Mouse (Mus musculus): Measurements from ENCODE around the gene Chmp1a. TPM values are rescaled to one million over a fixed set of nuclear protein-coding genes. Genes with fewer than 3 reads are reported as not detected.
"Not testable (repeated sequence)": the region's sequence is repeated elsewhere in the genome, so short reads cannot be mapped to it uniquely, and the experiment has no call there.

Gene Chmp1a
- 19.6 and 37.3 TPM in 2 replicates for total RNA-seq (2014; fragmentation: Nextera tagmentation)
- 57.9 and 78.2 TPM in 2 replicates for total RNA-seq (2017)
- 32.7 and 35.9 TPM in 2 replicates for polyA plus RNA-seq (2012)

DNA sequence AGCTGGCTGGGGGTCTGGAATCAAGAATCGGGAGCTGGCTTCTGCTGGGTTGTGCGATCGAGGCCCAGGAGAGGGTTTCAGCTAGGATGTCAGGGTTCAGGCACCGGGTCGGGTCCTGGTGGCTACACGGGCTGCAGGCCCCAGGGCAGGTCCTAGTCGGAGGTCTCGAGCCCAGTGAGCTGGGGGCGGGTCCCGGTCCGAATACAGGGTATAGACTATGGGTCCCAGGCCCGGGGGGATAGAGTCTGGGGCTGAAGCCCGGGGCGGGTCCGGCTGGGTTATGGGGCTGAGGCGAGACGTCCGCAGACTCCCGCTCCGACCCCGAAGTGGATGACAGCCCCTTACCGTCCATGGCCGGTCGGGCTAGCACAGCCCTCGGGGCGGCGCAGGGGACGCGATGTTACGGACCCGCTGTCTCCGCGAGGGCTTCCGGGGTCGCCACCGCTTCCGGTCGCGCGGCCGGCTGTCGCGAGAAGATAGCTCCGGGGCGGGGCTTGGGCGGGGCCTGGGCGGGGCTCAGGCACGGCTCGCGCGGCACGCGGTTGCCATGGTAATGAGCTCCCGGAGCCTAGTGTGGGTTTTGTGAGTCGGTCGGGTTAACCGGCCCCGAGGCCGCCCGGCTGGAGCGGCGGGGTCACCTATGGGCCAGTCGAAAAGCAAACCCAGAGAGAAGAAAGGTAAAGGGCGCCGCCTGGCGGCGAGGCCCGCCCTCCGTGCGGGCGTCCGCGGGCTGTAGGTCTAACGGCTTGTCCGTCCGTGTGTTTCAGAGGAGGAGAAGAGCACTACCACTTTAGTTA lies at the start of gene Chmp1a, which contains the start of gene Spata33:
Chmp1a (minus strand) TSS at position 443 of the 797 bp plus-strand sequence.
Spata33 (plus strand) TSS at position 512 of the 797 bp plus-strand sequence.
- ATAC-seq (ENCODE audit: extremely low read depth, insufficient number of reproducible peaks, low FRiP score, poor library complexity, severe bottlenecking): peak; percentile 79
- TF ChIP-seq POLR2AphosphoS5 (IDR thresholded peaks at IDR 0.05; ENCODE audit: insufficient replicate concordance, low read depth, low read length) (no peak), GATA2 (IDR thresholded peaks at IDR 0.05; ENCODE audit: borderline replicate concordance, low read depth, low read length) (no peak), CTCF (IDR thresholded peaks at IDR 0.05; ENCODE audit: low read depth, low read length) (peak; percentile 38; the same call in 1 of the 2 replicates), GATA1 (IDR thresholded peaks at IDR 0.05; ENCODE audit: borderline replicate concordance, low read length) (no peak), TAL1 (conservative IDR thresholded peaks at IDR 0.05; ENCODE audit: low read depth, low read length) (no peak)
- peak; percentile 96 for DNase-seq (ENCODE audit: low spot score)
- Histone ChIP-seq H3K27me3 (ENCODE audit: insufficient read depth, low read length) (peaks cover 9% of the 10 kb centered on the region), H3K36me3 (replicated peaks) (peaks cover 40% of the 10 kb centered on the region), H3K9me3 (replicated peaks) (no peaks in the 10 kb centered on the region), H3K4me3 (ENCODE audit: low read depth, low read length) (peak within 1 kb of the TSS; percentile 86), H3K4me1 (ENCODE audit: insufficient read depth, low read depth, low read length) (peaks cover 46% of the 10 kb centered on the region)

DNA sequence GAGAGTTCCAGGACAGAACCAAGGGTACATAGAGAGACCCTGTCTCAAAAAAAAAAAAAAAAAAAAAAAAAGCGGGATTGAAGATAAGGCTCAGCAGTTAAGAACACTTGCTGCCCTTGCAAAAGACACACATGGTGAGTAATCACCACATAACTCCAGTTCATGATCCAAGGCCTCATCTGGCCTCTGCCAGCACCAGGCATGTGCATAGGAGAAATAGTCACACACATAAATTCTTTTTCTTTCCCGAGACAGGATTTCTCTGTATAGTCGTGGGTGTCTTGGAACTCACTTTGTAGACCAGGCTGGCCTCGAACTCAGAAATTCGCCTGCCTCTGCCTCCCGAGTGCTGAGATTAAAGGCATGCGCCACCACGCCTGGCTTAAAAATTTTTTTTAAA lies 45.0 kb upstream of the Chmp1a start:
- peaks cover 36% of the 10 kb centered on the region for H3K4me1 ChIP-seq (ENCODE audit: insufficient read depth, low read depth, low read length)
- DNase-seq (ENCODE audit: low spot score); H3K9me3 ChIP-seq (replicated peaks); ATAC-seq (ENCODE audit: extremely low read depth, insufficient number of reproducible peaks, low FRiP score, poor library complexity, severe bottlenecking); H3K4me3 ChIP-seq (ENCODE audit: low read depth, low read length); H3K27me3 ChIP-seq (ENCODE audit: insufficient read depth, low read length): not testable (repeated sequence)
- H3K36me3 ChIP-seq (replicated peaks): peaks cover 66% of the 10 kb centered on the region

DNA sequence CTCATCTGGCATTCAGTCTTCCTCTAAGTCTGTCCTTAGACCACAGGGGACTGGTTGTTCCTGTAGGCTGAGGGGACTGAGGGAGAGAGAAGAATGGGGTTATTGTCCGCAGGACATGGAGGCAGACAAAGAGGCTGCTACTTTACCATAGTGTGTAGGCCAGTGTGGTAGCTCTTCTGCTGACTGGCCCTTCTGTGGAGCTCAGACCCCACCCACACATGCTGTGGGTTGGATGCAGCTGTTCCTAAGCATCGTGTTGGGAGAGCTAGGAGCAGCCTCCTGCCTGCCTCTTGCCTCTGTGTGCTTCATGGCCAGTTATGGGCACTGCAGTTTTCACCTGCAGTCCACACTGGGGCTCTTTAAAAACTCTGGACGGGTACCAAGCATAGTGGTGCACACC lies 44.6 kb upstream of the Chmp1a start:
- Histone ChIP-seq H3K36me3 (replicated peaks) (peaks cover 69% of the 10 kb centered on the region), H3K9me3 (replicated peaks) (no peaks in the 10 kb centered on the region), H3K27me3 (ENCODE audit: insufficient read depth, low read length) (no peaks in the 10 kb centered on the region), H3K4me3 (ENCODE audit: low read depth, low read length) (no peak overlapping the region), H3K4me1 (ENCODE audit: insufficient read depth, low read depth, low read length) (peaks cover 38% of the 10 kb centered on the region)
- ATAC-seq (ENCODE audit: extremely low read depth, insufficient number of reproducible peaks, low FRiP score, poor library complexity, severe bottlenecking) (no peak), DNase-seq (ENCODE audit: low spot score) (no peak)
- TF ChIP-seq CTCF (IDR thresholded peaks at IDR 0.05; ENCODE audit: low read depth, low read length): no peak
- no peak for TF ChIP-seq POLR2AphosphoS5 (IDR thresholded peaks at IDR 0.05; ENCODE audit: insufficient replicate concordance, low read depth, low read length)
- TF ChIP-seq TAL1 (conservative IDR thresholded peaks at IDR 0.05; ENCODE audit: low read depth, low read length): no peak
- TF ChIP-seq GATA1 (IDR thresholded peaks at IDR 0.05; ENCODE audit: borderline replicate concordance, low read length): no peak

DNA sequence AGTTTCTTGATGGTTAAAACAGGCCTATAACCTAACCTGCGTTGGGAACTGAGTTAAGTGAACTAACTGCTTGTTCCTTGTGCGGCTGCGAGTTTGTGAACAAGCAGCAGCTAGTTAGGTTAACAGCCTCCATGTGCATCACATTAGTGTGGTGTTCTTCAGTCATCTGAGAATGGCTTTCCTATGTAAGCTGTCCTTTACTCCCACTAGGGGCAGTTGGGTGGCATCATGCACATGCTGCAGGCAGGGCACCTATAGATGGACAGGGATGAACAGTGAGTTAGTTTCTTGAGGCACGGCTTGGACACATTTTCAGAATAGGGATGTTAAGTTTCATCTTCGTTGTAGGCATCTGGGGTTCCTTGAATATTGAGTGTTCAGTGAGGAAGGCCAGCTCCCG lies 42.6 kb upstream of the Chmp1a start:
- no peak for TF ChIP-seq GATA1 (IDR thresholded peaks at IDR 0.05; ENCODE audit: borderline replicate concordance, low read length)
- TF ChIP-seq TAL1 (conservative IDR thresholded peaks at IDR 0.05; ENCODE audit: low read depth, low read length): no peak
- no peak for TF ChIP-seq POLR2AphosphoS5 (IDR thresholded peaks at IDR 0.05; ENCODE audit: insufficient replicate concordance, low read depth, low read length)
- TF ChIP-seq CTCF (IDR thresholded peaks at IDR 0.05; ENCODE audit: low read depth, low read length): no peak
- no peak for TF ChIP-seq GATA2 (IDR thresholded peaks at IDR 0.05; ENCODE audit: borderline replicate concordance, low read depth, low read length)
- no peaks in the 10 kb centered on the region for H3K9me3 ChIP-seq (replicated peaks)
- peak overlapping the region; percentile 88 for H3K4me3 ChIP-seq (ENCODE audit: low read depth, low read length)
- no peaks in the 10 kb centered on the region for H3K27me3 ChIP-seq (ENCODE audit: insufficient read depth, low read length)
- peak; percentile 43 for DNase-seq (ENCODE audit: low spot score)
- peaks cover 39% of the 10 kb centered on the region for H3K4me1 ChIP-seq (ENCODE audit: insufficient read depth, low read depth, low read length)
- peaks cover 75% of the 10 kb centered on the region for H3K36me3 ChIP-seq (replicated peaks)
- ATAC-seq (ENCODE audit: extremely low read depth, insufficient number of reproducible peaks, low FRiP score, poor library complexity, severe bottlenecking): no peak

DNA sequence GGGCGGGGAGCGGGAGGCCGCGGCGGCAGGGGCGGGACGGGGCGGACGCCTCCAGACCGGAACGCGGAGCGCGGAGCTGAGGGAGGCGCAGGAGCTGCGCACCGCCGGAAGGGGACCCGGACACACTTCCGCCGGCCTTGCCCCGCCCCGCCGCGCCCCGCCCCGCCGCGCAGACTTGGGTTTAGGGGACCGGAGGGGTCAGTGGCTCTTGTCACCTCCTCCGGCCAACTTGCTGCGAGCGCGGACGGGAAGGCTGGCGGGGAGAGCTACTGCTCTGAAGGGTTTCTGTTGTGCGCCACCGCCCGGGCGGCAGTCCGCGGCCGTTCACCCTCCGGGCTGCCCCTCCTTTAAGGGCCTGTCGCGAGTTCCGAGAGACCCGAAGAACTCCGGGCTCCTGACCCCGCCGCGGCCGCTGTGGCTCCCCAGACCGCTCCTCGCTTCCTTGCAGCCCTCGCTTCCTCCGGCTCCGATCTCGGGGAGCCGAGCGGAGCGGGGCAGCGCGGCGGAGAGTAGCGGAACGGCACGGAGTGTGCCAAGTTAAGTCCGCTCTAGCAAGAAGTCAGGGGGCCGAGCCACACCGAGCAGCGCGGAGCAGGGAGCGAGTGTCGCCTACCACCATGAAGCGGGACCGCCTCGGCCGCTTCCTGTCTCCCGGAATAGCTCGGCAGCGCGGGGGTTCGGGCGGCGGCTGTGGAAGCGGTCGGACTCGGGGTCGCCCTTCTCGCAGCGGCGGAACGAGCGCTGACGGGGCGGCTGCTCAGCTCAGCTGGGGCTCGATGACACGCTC lies 41.7 kb upstream of the Chmp1a start, which contains the start of the genes Zfp276 and Vps9d1:
Zfp276 (plus strand) TSS at position 97 of the 787 bp plus-strand sequence.
Vps9d1 (minus strand) TSS at position 250 of the 787 bp plus-strand sequence.
- H3K27me3 ChIP-seq (ENCODE audit: insufficient read depth, low read length): no peaks in the 10 kb centered on the region
- peak; percentile 73 for ATAC-seq (ENCODE audit: extremely low read depth, insufficient number of reproducible peaks, low FRiP score, poor library complexity, severe bottlenecking)
- no peaks in the 10 kb centered on the region for H3K9me3 ChIP-seq (replicated peaks)
- peaks cover 39% of the 10 kb centered on the region for H3K4me1 ChIP-seq (ENCODE audit: insufficient read depth, low read depth, low read length)
- H3K4me3 ChIP-seq (ENCODE audit: low read depth, low read length): peak within 1 kb of the TSS; percentile 88
- peak; percentile 83 for DNase-seq (ENCODE audit: low spot score)
- peaks cover 72% of the 10 kb centered on the region for H3K36me3 ChIP-seq (replicated peaks)
- TF ChIP-seq GATA1 (IDR thresholded peaks at IDR 0.05; ENCODE audit: borderline replicate concordance, low read length) (no peak), POLR2AphosphoS5 (IDR thresholded peaks at IDR 0.05; ENCODE audit: insufficient replicate concordance, low read depth, low read length) (no peak), CTCF (IDR thresholded peaks at IDR 0.05; ENCODE audit: low read depth, low read length) (no peak), GATA2 (IDR thresholded peaks at IDR 0.05; ENCODE audit: borderline replicate concordance, low read depth, low read length) (no peak), TAL1 (conservative IDR thresholded peaks at IDR 0.05; ENCODE audit: low read depth, low read length) (no peak)

DNA sequence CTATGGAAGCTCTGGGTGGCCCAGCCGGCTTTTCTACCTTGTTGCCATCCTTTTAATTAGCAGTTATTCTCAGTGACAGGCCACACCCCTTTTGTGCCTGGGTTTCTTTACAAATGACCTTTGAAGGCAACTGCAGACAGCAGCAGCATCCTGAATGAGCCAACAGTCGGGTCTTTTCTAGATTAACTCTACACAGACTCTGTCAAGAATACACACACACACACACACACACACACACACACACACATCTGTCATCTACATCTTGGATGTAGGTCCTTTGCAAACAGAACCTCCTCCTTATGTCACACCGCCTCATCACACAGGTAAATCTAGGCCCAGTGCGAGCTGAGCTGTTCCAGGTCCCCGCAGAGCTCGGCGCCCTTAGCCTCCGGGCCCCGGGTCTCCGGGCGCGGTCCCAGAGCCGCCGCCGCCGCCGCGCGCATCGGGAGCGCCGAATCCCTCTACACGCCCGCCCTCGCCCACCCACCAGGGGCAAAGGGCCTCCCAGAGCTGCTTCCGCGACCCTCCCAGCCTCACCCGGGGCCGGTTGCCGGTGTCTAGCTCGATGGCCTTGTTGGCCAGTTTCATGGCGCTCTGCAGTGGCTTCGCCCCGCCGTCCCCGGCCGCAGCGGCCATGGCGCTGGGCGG lies 41.0 kb upstream of the Chmp1a start:
- Histone ChIP-seq H3K9me3 (replicated peaks) (no peaks in the 10 kb centered on the region), H3K4me1 (ENCODE audit: insufficient read depth, low read depth, low read length) (peaks cover 39% of the 10 kb centered on the region), H3K27me3 (ENCODE audit: insufficient read depth, low read length) (no peaks in the 10 kb centered on the region), H3K36me3 (replicated peaks) (peaks cover 72% of the 10 kb centered on the region), H3K4me3 (ENCODE audit: low read depth, low read length) (peak overlapping the region; percentile 88)
- ATAC-seq (ENCODE audit: extremely low read depth, insufficient number of reproducible peaks, low FRiP score, poor library complexity, severe bottlenecking) (no peak), DNase-seq (ENCODE audit: low spot score) (peak; percentile 47)
- TF ChIP-seq TAL1 (conservative IDR thresholded peaks at IDR 0.05; ENCODE audit: low read depth, low read length): no peak
- no peak for TF ChIP-seq GATA2 (IDR thresholded peaks at IDR 0.05; ENCODE audit: borderline replicate concordance, low read depth, low read length)
- no peak for TF ChIP-seq POLR2AphosphoS5 (IDR thresholded peaks at IDR 0.05; ENCODE audit: insufficient replicate concordance, low read depth, low read length)

Measured in G1E (cell line).